Comparison of ENCODE assay signal across 8 mouse cellular contexts in the genomic region with DNA sequence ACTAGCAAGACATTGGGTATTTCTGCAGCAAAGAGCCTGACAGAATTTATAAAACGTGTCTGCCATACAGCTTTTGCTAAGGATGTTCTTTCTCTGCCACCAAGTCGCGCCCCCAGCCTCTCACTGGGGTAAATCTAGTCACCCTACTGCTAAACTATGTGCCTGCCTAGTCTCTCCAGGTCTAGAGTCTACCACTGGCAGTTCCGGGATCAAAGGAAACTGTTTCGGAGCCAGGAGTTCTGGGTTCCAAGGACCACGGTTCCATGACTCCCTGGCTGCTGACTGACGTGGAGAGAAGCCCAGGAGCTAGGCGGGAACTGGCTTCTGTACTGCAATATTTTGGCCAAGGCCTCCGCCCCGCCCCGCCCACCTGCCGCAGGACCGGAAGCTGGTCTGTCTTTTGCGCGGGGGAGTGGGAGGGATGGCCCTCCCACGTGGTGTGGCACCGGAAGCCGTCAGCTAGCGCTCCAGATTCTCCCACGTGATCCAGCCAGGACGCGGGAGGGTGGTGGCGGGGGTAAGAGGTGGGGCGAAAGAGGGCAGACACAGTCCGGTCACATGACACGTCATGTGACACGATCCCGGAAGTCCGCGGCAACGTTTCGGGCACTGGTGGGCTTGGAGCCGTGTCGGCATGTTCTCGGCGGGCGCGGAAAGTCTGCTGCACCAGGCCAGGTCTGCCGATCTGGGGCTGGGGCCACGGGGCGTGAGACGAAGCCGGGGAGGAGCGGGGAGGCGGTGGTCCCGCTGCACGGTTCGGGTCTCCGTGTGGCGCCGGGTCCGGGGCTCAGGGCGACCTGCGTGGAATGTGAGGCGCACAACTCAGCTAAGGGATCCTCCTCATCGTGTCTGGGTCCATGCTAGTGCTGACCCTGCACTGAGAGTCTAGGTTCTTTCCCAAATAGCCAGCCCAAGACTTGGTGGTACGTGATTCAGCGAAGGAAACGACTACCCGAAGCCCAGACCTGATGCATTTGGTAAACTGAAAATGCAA. TPM values are rescaled to one million over a fixed set of nuclear protein-coding genes. Genes with fewer than 3 reads are reported as not detected.
A peak's percentile ranks its signal among the peaks of the same experiment; 100 is the strongest.
DNase-seq lines count a peak whose midpoint lies in the region; ATAC-seq and TF ChIP-seq lines count a peak whose summit lies in the region.

A gene (plus strand): TSS at position 484 of the 994 bp plus-strand sequence.

- peak within 1 kb of the TSS; percentile 79 for H3K9ac ChIP-seq in hindbrain, embryonic 16.5 days (ENCODE audit: low read depth, low read length)

- no peaks in the 10 kb centered on the region for H3K27me3 ChIP-seq in hindbrain, embryonic 16.5 days (replicated peaks; ENCODE audit: control insufficient read depth, insufficient read depth, low read length)

- peak; percentile 91 for ATAC-seq in hindbrain, embryonic 16.5 days
- ATAC-seq in megakaryocyte, adult 5-6 weeks (ENCODE audit: poor library complexity, severe bottlenecking) = peak; percentile 89

- peak within 1 kb of the TSS; percentile 92 for H3K4me2 ChIP-seq in hindbrain, embryonic 16.5 days (ENCODE audit: low read length)

- TF ChIP-seq CTCF in left cerebral cortex, adult 2 months (IDR thresholded peaks at IDR 0.05) = no peak

- intact Hi-C loops in left cerebral cortex, adult 2 months (cut with DNase I) = no loop called here

- H3K4me3 ChIP-seq in hindbrain, embryonic 16.5 days (ENCODE audit: low read length) = peak within 1 kb of the TSS; percentile 85
- peak within 1 kb of the TSS; percentile 57 for H3K4me3 ChIP-seq in left cerebral cortex, adult 2 months

- WGBS in hindbrain, embryonic 16.5 days = 1% methylated on average over 60 of the region's 60 CpGs

- no peaks in the 10 kb centered on the region for H3K9me3 ChIP-seq in hindbrain, embryonic 16.5 days (ENCODE audit: control insufficient read depth, low read length)

- DNase-seq in WW6 (ENCODE audit: low read depth, low spot score) = peak; percentile 94
- DNase-seq in cerebellum, postnatal 4 days (ENCODE audit: low spot score in 2 of 2) = peak; percentile 78 to 94
- DNase-seq in gastrocnemius, adult 18-20 months (ENCODE audit: low spot score) = peak; percentile 94
- DNase-seq in left cerebral cortex, adult 2 months (ENCODE audit: extremely low spot score in 1 of 2, low spot score in 2 of 2) = peak; percentile 87 to 91
- DNase-seq in right cerebral cortex, adult 2 months (ENCODE audit: low spot score in 2 of 2) = peak; percentile 85 to 88
- peak; percentile 95 for DNase-seq in urinary bladder, postnatal 14 days (ENCODE audit: low spot score)

- peaks cover 10% of the 10 kb centered on the region for H3K36me3 ChIP-seq in hindbrain, embryonic 16.5 days (ENCODE audit: control insufficient read depth, insufficient read depth, low read length)

- peaks cover 14% of the 10 kb centered on the region for H3K4me1 ChIP-seq in hindbrain, embryonic 16.5 days (ENCODE audit: control insufficient read depth, insufficient read depth, low read depth, low read length)

- peak within 1 kb of the TSS; percentile 90 for H3K27ac ChIP-seq in hindbrain, embryonic 16.5 days (ENCODE audit: low read depth, low read length)
- H3K27ac ChIP-seq in left cerebral cortex, adult 2 months = peak within 1 kb of the TSS; percentile 93

RNA-seq across cellular contexts. Expression of the gene that starts here (rescaled TPM):
- 1 to 10 TPM; 3.0 to 3.8 TPM for total RNA-seq in gastrocnemius, adult 18-20 months (2021)
- polyA plus RNA-seq in hindbrain, embryonic 16.5 days (2015; fragmentation: Nextera tagmentation; extraction: Ambion mirVana) = 12.3 and 13.7 TPM in 2 replicates
- total RNA-seq in left cerebral cortex, adult 2 months (2021) = 10 to 100 TPM; 22.2 to 22.6 TPM
- 10.3 and 10.7 TPM in 2 replicates for total RNA-seq in megakaryocyte, adult 5-6 weeks (2015)
- total RNA-seq in megakaryocyte, adult 5-6 weeks (2017) = 9.3 and 10.0 TPM in 2 replicates

Comparison
In these comparisons a context has a peak if more than half of its experiments do, and no peak if none do; other contexts are left out.
1. Peak in every context shown above with its lines: DNase-seq, ATAC-seq, H3K4me3 ChIP-seq and H3K27ac ChIP-seq.